Mouse (Mus musculus) cerebellum, adult 2 months (tissue): ENCODE measurements around the gene Man1c1.

ENCODE experiments used
- CTCF ChIP-seq: fragments of 200-500 bp; IDR thresholded peaks from 2 replicates; pipeline ENCODE4 v1.5.1; 2011; ENCODE audit warnings: low read depth, mild to moderate bottlenecking, control low read depth, low read length, moderate library complexity, borderline replicate concordance; ENCODE audit not compliant: insufficient read depth
- POLR2A ChIP-seq: fragments of 200-500 bp; IDR thresholded peaks from 2 replicates; pipeline ENCODE4 v1.6.1; 2011; ENCODE audit warnings: low read length, control low read depth, borderline replicate concordance; ENCODE audit not compliant: insufficient read depth

DNA sequence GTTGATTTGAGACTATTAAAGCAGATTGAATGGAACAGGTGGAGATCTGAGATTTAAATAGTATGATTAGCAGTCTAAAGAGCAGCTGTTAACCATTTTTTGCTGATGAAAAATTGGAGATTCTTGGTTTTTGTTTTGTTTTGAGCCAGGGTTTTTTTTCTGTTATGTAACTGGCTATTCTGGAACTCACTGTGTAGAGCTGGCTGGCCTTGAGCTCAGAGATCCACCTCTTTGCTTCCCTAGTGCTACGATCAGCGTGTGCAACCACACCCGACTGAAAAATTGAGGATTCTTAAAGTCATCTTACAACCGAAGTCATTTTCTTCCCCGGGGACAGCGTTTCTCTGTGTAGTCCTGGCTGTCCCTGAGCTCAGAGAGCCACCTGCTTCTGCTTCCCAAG, 192.4 kb downstream of the Man1c1 start:
- TF ChIP-seq CTCF (no peak), POLR2A (no peak)
